Mouse (Mus musculus): ENCODE measurements at regions not wholly inside any gene's neighbourhood (a gene's known extent, or its start where the extent isn't known, plus 50 kb on each side); places are given as distances from the start of the nearest gene placed in this dataset.

DNA sequence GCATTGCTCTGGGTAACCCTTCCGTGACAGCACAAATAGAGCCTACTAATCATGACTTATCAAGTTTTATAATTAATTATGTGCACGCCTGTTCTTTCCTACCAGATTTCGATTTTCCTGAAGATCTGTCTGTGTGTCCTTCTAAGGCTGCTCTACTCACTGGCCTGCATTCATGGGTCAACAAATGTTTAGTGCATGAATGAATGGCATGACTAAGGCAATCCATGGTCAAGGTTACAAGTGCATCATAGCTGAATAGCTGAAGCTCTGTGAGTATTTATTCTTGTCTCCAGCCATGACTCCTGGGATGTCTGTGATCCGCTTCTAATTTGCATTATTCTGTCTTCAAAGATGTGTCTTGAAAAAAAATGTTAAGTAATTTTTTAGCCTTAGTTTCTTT is 343.2 kb downstream of the Lmo4 start:
- Histone ChIP-seq H3K9ac (ENCODE audit: control insufficient read depth, low read depth, low read length, poor library complexity, severe bottlenecking) (no peak overlapping the region), H3K4me1 (ENCODE audit: control insufficient read depth in 1 of 2, insufficient read depth in 2 of 2, low read length in 2 of 2) (no peaks in the 10 kb centered on the region), H3K27me3 (ENCODE audit: control insufficient read depth in 1 of 2, insufficient read depth in 2 of 2, low read length in 2 of 2) (no peaks in the 10 kb centered on the region; a peak in 1 of 4 replicates), H3K36me3 (ENCODE audit: control insufficient read depth in 1 of 2, insufficient read depth in 2 of 2, low read length in 2 of 2) (no peaks in the 10 kb centered on the region), H3K27ac (ENCODE audit: control insufficient read depth, low read depth, low read length) (no peak overlapping the region), H3K4me3 (ENCODE audit: control insufficient read depth in 1 of 2, insufficient read depth in 1 of 2, low read depth in 2 of 2, low read length in 2 of 2) (no peak overlapping the region), H3K79me2 (ENCODE audit: control insufficient read depth, insufficient read depth, low read length, poor library complexity) (no peaks in the 10 kb centered on the region), H3K9me3 (replicated peaks; ENCODE audit: insufficient read depth, low read length) (no peaks in the 10 kb centered on the region)
- no peak for DNase-seq (ENCODE audit: low read depth, low spot score)
- TF ChIP-seq HCFC1 (IDR thresholded peaks at IDR 0.05; ENCODE audit: low read depth, low read length) (no peak), CTCF (IDR thresholded peaks at IDR 0.05 in 2 of 3, conservative IDR thresholded peaks at IDR 0.05 in 1 of 3; ENCODE audit: control insufficient read depth in 1 of 3, insufficient read depth in 1 of 3, low read depth in 2 of 3, low read length in 3 of 3, poor library complexity in 1 of 3, severe bottlenecking in 1 of 3) (no peak), POLR2AphosphoS2 (IDR thresholded peaks at IDR 0.05; ENCODE audit: low read length) (no peak), BHLHE40 (IDR thresholded peaks at IDR 0.05; ENCODE audit: borderline replicate concordance, low read depth, low read length) (no peak), CHD1 (IDR thresholded peaks at IDR 0.05; ENCODE audit: low read depth, low read length) (no peak), NELFE (IDR thresholded peaks at IDR 0.05; ENCODE audit: low read depth, low read length) (no peak), GABPA (IDR thresholded peaks at IDR 0.05; ENCODE audit: low read depth, low read length) (no peak), NRF1 (IDR thresholded peaks at IDR 0.05; ENCODE audit: insufficient read depth, low read depth, low read length, poor library complexity, severe bottlenecking) (no peak), KAT2A (conservative IDR thresholded peaks at IDR 0.05; ENCODE audit: low read depth, low read length) (no peak), ZNF384 (IDR thresholded peaks at IDR 0.05; ENCODE audit: low read depth, low read length) (no peak), ZMIZ1 (IDR thresholded peaks at IDR 0.05; ENCODE audit: low read depth, low read length) (no peak), SIN3A (IDR thresholded peaks at IDR 0.05; ENCODE audit: low read length) (no peak), USF2 (IDR thresholded peaks at IDR 0.05; ENCODE audit: borderline replicate concordance in 1 of 2, insufficient read depth in 1 of 2, low read depth in 1 of 2, low read length in 2 of 2) (no peak)

DNA sequence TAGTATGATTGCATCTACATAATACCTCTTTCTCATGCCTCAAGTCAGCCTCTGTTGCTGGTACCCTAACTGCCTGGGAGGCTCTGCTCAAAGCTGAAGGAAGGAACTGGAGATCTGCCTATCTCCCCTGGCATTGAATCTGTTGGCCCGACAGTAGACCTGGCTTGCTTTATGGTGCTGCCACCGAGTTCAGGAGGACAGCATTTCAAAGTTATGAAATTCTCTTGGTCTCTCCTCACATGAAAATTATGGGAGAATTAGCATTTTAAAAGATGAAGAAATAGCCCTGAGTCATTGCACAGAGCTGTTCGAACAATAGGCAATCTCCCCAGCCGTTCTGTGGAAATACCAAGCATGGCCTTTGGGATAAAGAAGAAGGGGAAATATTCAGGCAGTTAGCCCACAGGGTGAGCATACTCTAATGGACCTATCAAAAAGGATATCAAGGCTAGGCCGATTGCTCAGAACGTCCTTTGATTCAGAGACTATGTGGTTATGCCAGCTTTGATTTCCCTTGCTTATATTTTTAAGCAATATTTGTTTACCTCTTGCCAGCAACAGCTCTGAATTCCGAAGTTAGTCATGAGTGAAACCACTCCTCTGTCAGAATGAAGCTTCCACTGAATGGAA is 369.3 kb downstream of the Lmo4 start:
- no peak for DNase-seq (ENCODE audit: low read depth, low spot score)
- Histone ChIP-seq H3K4me3 (ENCODE audit: control insufficient read depth in 1 of 2, insufficient read depth in 1 of 2, low read depth in 2 of 2, low read length in 2 of 2) (no peak overlapping the region), H3K9ac (ENCODE audit: control insufficient read depth, low read depth, low read length, poor library complexity, severe bottlenecking) (no peak overlapping the region), H3K79me2 (ENCODE audit: control insufficient read depth, insufficient read depth, low read length, poor library complexity) (no peaks in the 10 kb centered on the region), H3K9me3 (replicated peaks; ENCODE audit: insufficient read depth, low read length) (no peaks in the 10 kb centered on the region), H3K27me3 (ENCODE audit: control insufficient read depth in 1 of 2, insufficient read depth in 2 of 2, low read length in 2 of 2) (no peaks in the 10 kb centered on the region), H3K36me3 (ENCODE audit: control insufficient read depth in 1 of 2, insufficient read depth in 2 of 2, low read length in 2 of 2) (no peaks in the 10 kb centered on the region), H3K4me1 (ENCODE audit: control insufficient read depth in 1 of 2, insufficient read depth in 2 of 2, low read length in 2 of 2) (no peaks in the 10 kb centered on the region), H3K27ac (ENCODE audit: control insufficient read depth, low read depth, low read length) (no peak overlapping the region)
- TF ChIP-seq CHD2 (IDR thresholded peaks at IDR 0.05; ENCODE audit: low read length) (no peak), ZMIZ1 (IDR thresholded peaks at IDR 0.05; ENCODE audit: low read depth, low read length) (no peak), MYB (IDR thresholded peaks at IDR 0.05; ENCODE audit: low read depth, low read length) (no peak), GATA1 (IDR thresholded peaks at IDR 0.05; ENCODE audit: low read depth, low read length) (no peak), MEF2A (IDR thresholded peaks at IDR 0.05; ENCODE audit: extremely low read depth, insufficient replicate concordance, low read depth, low read length, poor library complexity, severe bottlenecking) (no peak)
